Mouse (Mus musculus): ENCODE data around the gene Clca2. TPM values are rescaled to one million over a fixed set of nuclear protein-coding genes. Genes with fewer than 3 reads are reported as not detected.

The Clca2 gene
- polyA plus RNA-seq (2012; rRNA removed; ENCODE audit: low replicate concordance), result 0.04 and 0.07 TPM in 2 replicates

GRCm38 (mm10) chr3:145099291-145099690 lies at the start of gene Clca2:
Gene Clca2, minus strand, starts transcription at chr3:145099443.

GRCm38 (mm10) chr3:145118254-145119001 lies 19.2 kb upstream of the Clca2 start, which contains the start of gene Odf2l:
Gene Odf2l, plus strand, starts transcription at chr3:145118588.

DNA sequence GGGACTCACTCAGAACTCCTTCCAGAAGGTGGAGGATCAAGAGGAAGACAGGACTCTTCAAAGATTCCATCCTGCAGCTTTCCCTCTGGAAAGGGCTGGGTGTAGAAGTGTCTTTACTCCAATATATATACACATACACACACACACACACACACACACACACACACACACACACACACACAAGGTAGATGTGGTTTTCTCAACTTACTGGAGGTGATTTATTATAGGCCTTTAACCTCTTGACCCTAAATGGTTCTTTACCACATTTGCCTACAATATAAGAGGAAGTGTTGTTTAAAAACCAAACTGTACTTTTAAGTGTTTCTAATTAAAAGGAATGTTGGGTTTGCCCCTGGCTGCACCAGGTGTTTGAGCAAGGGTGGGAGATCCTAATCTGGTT lies 66.6 kb downstream of the Clca2 start, which contains the start of gene Clca1:
Gene Clca1, minus strand, starts transcription at position 101 of the 400 bp plus-strand sequence.

Other genes starting within 250 kb of the Clca2 start
- 18.4 and 76.5 TPM in 2 replicates for gene Clca4b, start 166.9 kb downstream of the Clca2 start, polyA plus RNA-seq (2012; rRNA removed; ENCODE audit: low replicate concordance)
- 0.33 and 35.5 TPM in 2 replicates for gene Clca4a, start 124.4 kb downstream of the Clca2 start, polyA plus RNA-seq (2012; rRNA removed; ENCODE audit: low replicate concordance)
- 70.4 and 119 TPM in 2 replicates for gene Clca1, start 66.7 kb downstream of the Clca2 start, polyA plus RNA-seq (2012; rRNA removed; ENCODE audit: low replicate concordance)
- 0.24 and 1.6 TPM in 2 replicates for gene Odf2l, start 19.1 kb upstream of the Clca2 start, polyA plus RNA-seq (2012; rRNA removed; ENCODE audit: low replicate concordance)
- gene Col24a1, start 193.0 kb upstream of the Clca2 start, polyA plus RNA-seq (2012; rRNA removed; ENCODE audit: low replicate concordance), result 0.33 and 0.83 TPM in 2 replicates

All from duodenum, adult 2 months (tissue).